20 mouse cellular contexts compared by ENCODE assay signal in genomic region chr4:131023601-131024000, GRCm38 (mm10).
DNase-seq lines count a peak whose midpoint lies in the region; ATAC-seq and TF ChIP-seq lines count a peak whose summit lies in the region.
"Had no signal": no experiment of that assay in that cellular context is flagged by ENCODE, and none has a peak within 500 bp of the region (broad histone marks: within the 10 kb centered on the region; RNA-seq: fewer than 3 reads in every experiment).

No protein-coding gene starts in this region.

- no peak overlapping the region for H3K4me3 ChIP-seq in midbrain, postnatal 0 days (ENCODE audit: low read depth, low read length)
- no peak overlapping the region for H3K4me3 ChIP-seq in midbrain, embryonic 15.5 days
- no peak overlapping the region for H3K4me3 ChIP-seq in ES-E14 (ENCODE audit: insufficient read depth in 1 of 2, low read depth in 1 of 2, low read length in 2 of 2, poor library complexity in 1 of 2, severe bottlenecking in 1 of 2)
- H3K4me3 ChIP-seq: forebrain, embryonic 15.5 days; heart, embryonic 10.5 days; hindbrain, embryonic 10.5 days; kidney, embryonic 15.5 days; midbrain, embryonic 13.5 days had no signal

- in situ Hi-C loops in ES-E14 (cut with MboI; ENCODE audit: low sequenced_read_pairs in 2 of 2, unreplicated experiment in 2 of 2) = no loop called here

- H3K27ac ChIP-seq in midbrain, postnatal 0 days (ENCODE audit: low read depth, low read length) = no peak overlapping the region
- no peak overlapping the region for H3K27ac ChIP-seq in midbrain, embryonic 15.5 days
- no peak overlapping the region for H3K27ac ChIP-seq in ES-E14 (ENCODE audit: insufficient read depth, low read depth, low read length, poor library complexity, severe bottlenecking)
- H3K27ac ChIP-seq: forebrain, embryonic 15.5 days; heart, embryonic 10.5 days; hindbrain, embryonic 10.5 days; kidney, embryonic 15.5 days; liver, embryonic 14.5 days; midbrain, embryonic 13.5 days had no signal

- 0 out of 2 replicates have a peak, but pooled peaks cover 3% of the 10 kb centered on the region for H3K9me3 ChIP-seq in midbrain, postnatal 0 days (ENCODE audit: low read length)
- no peaks in the 10 kb centered on the region; the same call in 1 of the 2 replicates for H3K9me3 ChIP-seq in midbrain, embryonic 15.5 days
- H3K9me3 ChIP-seq in ES-E14 (ENCODE audit: control insufficient read depth, insufficient read depth, low read depth, low read length) = no peaks in the 10 kb centered on the region
- H3K9me3 ChIP-seq: forebrain, embryonic 15.5 days; heart, embryonic 10.5 days; hindbrain, embryonic 10.5 days; kidney, embryonic 15.5 days had no signal

- no peak overlapping the region for H3K4me2 ChIP-seq in midbrain, postnatal 0 days (ENCODE audit: low read depth, low read length, poor library complexity, severe bottlenecking)
- H3K4me2 ChIP-seq in midbrain, embryonic 15.5 days = no peak overlapping the region
- H3K4me2 ChIP-seq: forebrain, embryonic 15.5 days; kidney, embryonic 15.5 days; midbrain, embryonic 13.5 days had no signal

- no peaks in the 10 kb centered on the region for H3K4me1 ChIP-seq in midbrain, postnatal 0 days (ENCODE audit: insufficient read depth, low read length)
- H3K4me1 ChIP-seq in midbrain, embryonic 15.5 days = no peaks in the 10 kb centered on the region
- no peaks in the 10 kb centered on the region for H3K4me1 ChIP-seq in ES-E14 (ENCODE audit: control insufficient read depth in 2 of 2, insufficient read depth in 2 of 2, low read length in 2 of 2, poor library complexity in 1 of 2)
- H3K4me1 ChIP-seq: forebrain, embryonic 15.5 days; heart, embryonic 10.5 days; kidney, embryonic 15.5 days; midbrain, embryonic 13.5 days had no signal

- WGBS in midbrain, postnatal 0 days = 55% methylated on average over 6 of the region's 6 CpGs
- 51% methylated on average over 6 of the region's 6 CpGs for WGBS in midbrain, embryonic 15.5 days

- H3K36me3 ChIP-seq in midbrain, postnatal 0 days (ENCODE audit: insufficient read depth, low read length) = no peaks in the 10 kb centered on the region
- no peaks in the 10 kb centered on the region for H3K36me3 ChIP-seq in midbrain, embryonic 15.5 days (replicated peaks)
- H3K36me3 ChIP-seq in ES-E14 (ENCODE audit: control insufficient read depth, insufficient read depth, low read length, poor library complexity, severe bottlenecking) = no peaks in the 10 kb centered on the region
- H3K36me3 ChIP-seq in splenic B cell, adult 2 months (ENCODE audit: control insufficient read depth, insufficient read depth, low read length, poor library complexity, severe bottlenecking) = no peaks in the 10 kb centered on the region
- H3K36me3 ChIP-seq: forebrain, embryonic 15.5 days; heart, embryonic 10.5 days; hindbrain, embryonic 10.5 days; kidney, embryonic 15.5 days; midbrain, embryonic 13.5 days had no signal

- DNase-seq in midbrain, postnatal 0 days (ENCODE audit: low spot score) = peak; percentile 42
- DNase-seq in ES-E14 (ENCODE audit: low read depth, low spot score) = no peak
- DNase-seq in embryo, embryonic 11 days = peak; percentile 45
- peak; percentile 16 for DNase-seq in splenic B cell, adult 2 months (ENCODE audit: low read depth, low spot score)
- DNase-seq in right cerebral cortex, postnatal 4 days = no peak
- DNase-seq in adrenal gland, postnatal 10 days = no peak
- DNase-seq: adrenal gland, adult 8-10 months; cerebellum, adult 11 months; cerebellum, postnatal 14 days; layer of hippocampus, postnatal 36 days; thymus, postnatal 25 days had no signal

- H3K27me3 ChIP-seq in midbrain, postnatal 0 days (ENCODE audit: insufficient read depth, low read length) = no peaks in the 10 kb centered on the region
- H3K27me3 ChIP-seq in midbrain, embryonic 15.5 days (replicated peaks) = no peaks in the 10 kb centered on the region
- no peaks in the 10 kb centered on the region for H3K27me3 ChIP-seq in splenic B cell, adult 2 months (ENCODE audit: control insufficient read depth, insufficient read depth, low read length, poor library complexity, severe bottlenecking)
- H3K27me3 ChIP-seq: forebrain, embryonic 15.5 days; kidney, embryonic 15.5 days; midbrain, embryonic 13.5 days had no signal

- TF ChIP-seq CTCF in midbrain, postnatal 0 days (IDR thresholded peaks at IDR 0.05) = no peak

- ATAC-seq in midbrain, postnatal 0 days (ENCODE audit: low FRiP score) = no peak
- no peak for ATAC-seq in midbrain, embryonic 15.5 days (replicated peaks)
- ATAC-seq: forebrain, embryonic 15.5 days; intestine, embryonic 16.5 days; lung, postnatal 0 days; midbrain, embryonic 13.5 days had no signal

- H3K9ac ChIP-seq in midbrain, postnatal 0 days (replicated peaks; ENCODE audit: low read length, poor library complexity, severe bottlenecking) = no peak overlapping the region
- no peak overlapping the region for H3K9ac ChIP-seq in midbrain, embryonic 15.5 days
- H3K9ac ChIP-seq in ES-E14 (ENCODE audit: insufficient read depth, low read depth, low read length, poor library complexity, severe bottlenecking) = no peak overlapping the region
- H3K9ac ChIP-seq: forebrain, embryonic 15.5 days; kidney, embryonic 15.5 days; liver, embryonic 14.5 days; midbrain, embryonic 13.5 days had no signal

TF ChIP-seq in ES-E14, 5 proteins besides CTCF, POLR2A, EP300 and RAD21:
- TF ChIP-seq MAFK (IDR thresholded peaks at IDR 0.05; ENCODE audit: insufficient read depth, low read depth, low read length) (no peak), HCFC1 (IDR thresholded peaks at IDR 0.05; ENCODE audit: borderline replicate concordance, insufficient read depth, low read length) (peak; percentile 49; the same call in 1 of the 2 replicates)

Comparison
In these comparisons a context has a peak if more than half of its experiments do, and no peak if none do; other contexts are left out.
1. DNase-seq: peak in midbrain, postnatal 0 days (single experiment), embryo, embryonic 11 days (single experiment) and splenic B cell, adult 2 months (single experiment); none in ES-E14 (single experiment), right cerebral cortex, postnatal 4 days (single experiment) and adrenal gland, postnatal 10 days (single experiment).